Mouse (Mus musculus) E14TG2a.4 (cell line): ENCODE measurements around the gene Malsu1.

Source experiments
- CTCF ChIP-seq: conservative IDR thresholded peaks from 2 replicates; pipeline ENCODE4 v1.5.1; 2014; ENCODE audit warnings: low read length
- POU5F1 ChIP-seq: IDR thresholded peaks from 2 replicates; pipeline ENCODE4 v1.6.1; 2014; ENCODE audit warnings: low read length, borderline replicate concordance

GRCm38 (mm10) chr6:49057053-49058021 lies 16.3 kb upstream of the Malsu1 start:
- peak; percentile 88 for TF ChIP-seq CTCF
- TF ChIP-seq POU5F1 = no peak
